Mouse (Mus musculus): ENCODE results near the gene Gm42957.

DNA sequence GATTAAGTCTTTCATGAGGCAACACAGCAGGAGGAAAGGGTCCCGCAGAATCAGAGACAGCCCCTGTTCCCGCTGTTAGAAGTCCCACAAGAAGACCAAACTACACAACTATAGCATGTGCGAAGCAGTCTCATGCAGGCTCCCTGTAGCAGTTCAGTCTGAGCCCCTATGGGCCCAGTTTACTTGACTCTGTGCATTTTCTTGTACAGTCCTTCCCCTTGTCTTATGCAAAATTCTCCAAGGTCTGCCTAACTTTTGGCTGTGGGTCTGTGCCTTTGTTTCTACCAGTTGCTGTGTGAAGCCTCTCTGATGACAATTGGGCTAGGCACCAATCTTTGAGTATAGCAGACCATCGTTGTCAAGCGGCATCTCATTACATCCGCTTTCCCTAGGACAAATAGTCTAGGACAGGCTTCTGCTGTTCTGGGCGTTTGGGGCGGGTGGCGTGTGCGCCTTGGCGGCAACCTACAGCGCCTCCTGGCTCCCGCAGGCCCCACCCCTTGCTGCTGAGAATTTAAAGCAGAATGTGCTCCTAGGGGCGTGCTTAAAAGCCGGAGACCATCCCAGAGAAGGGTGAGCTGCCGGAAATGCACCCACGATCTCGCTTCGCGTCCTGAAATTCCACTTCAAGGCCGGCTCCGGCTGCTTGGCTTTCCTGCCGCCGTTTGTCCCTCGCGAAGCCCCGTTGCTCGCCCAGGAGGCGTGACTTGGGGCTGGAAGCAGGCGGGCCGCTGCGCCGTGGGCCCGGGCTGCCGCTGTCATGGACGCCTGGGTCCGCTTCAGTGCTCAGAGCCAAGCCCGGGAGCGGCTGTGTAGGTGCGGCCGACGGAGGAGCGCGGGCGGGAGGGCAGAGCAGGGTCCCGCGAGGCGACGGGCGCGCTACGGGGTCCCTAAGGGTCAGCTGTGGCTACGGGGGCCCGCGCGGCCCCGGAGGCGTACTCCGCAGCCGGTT is at the start of gene Gm42957, which contains the start of gene Pex11b:
- TF ChIP-seq CTCF (IDR thresholded peaks at IDR 0.05; ENCODE audit: borderline replicate concordance, extremely low read depth, insufficient read depth, insufficient read length): peak; percentile 18; the same call in 1 of the 2 replicates
- peak; percentile 48 for TF ChIP-seq POLR2A (IDR thresholded peaks at IDR 0.05; ENCODE audit: borderline replicate concordance, extremely low read depth, insufficient read depth, insufficient read length, poor library complexity, severe bottlenecking)
